Mouse (Mus musculus) hindbrain, embryonic 11.5 days (tissue): ENCODE data around the gene Olfr1417. TPM values are rescaled to one million over a fixed set of nuclear protein-coding genes. Genes with fewer than 3 reads are reported as not detected.

Source experiments
- ATAC-seq: fragments of 200-750 bp; cut with Nextera tagmentation; 2 replicates; pipeline ENCODE4 v1.8.0; 2017; ENCODE audit warnings: mild to moderate bottlenecking, moderate TSS enrichment, moderate library complexity; ENCODE audit not compliant: low FRiP score
- DNase-seq: peaks from one replicate; pipeline ENCODE4 v3.0.0-alpha.2; 2015; ENCODE audit warnings: low spot score
- H3K27ac ChIP-seq: fragments of 300-500 bp; sonication (generic); 2 replicates; pipeline ENCODE4 v1.5.1; 2014; ENCODE audit warnings: mild to moderate bottlenecking, low read depth, low read length
- H3K27me3 ChIP-seq: fragments of 300-500 bp; sonication (generic); 2 replicates; pipeline ENCODE4 v1.6.1; 2014; ENCODE audit warnings: mild to moderate bottlenecking, low read length, moderate library complexity, mixed read lengths; ENCODE audit not compliant: control insufficient read depth, insufficient read depth
- H3K36me3 ChIP-seq: fragments of 300-500 bp; sonication (generic); 2 replicates; pipeline ENCODE4 v1.6.1; 2014; ENCODE audit warnings: mild to moderate bottlenecking, low read length, moderate library complexity, mixed read lengths; ENCODE audit not compliant: control insufficient read depth, insufficient read depth
- H3K4me1 ChIP-seq: fragments of 300-500 bp; sonication (generic); replicated peaks from 2 replicates; pipeline ENCODE4 v1.6.1; 2014; ENCODE audit warnings: low read length, mixed read lengths; ENCODE audit not compliant: control insufficient read depth, insufficient read depth
- H3K4me2 ChIP-seq: fragments of 300-500 bp; sonication (generic); replicated peaks from 2 replicates; pipeline ENCODE4 v1.6.1; 2014; ENCODE audit warnings: mild to moderate bottlenecking, low read depth, low read length
- H3K4me3 ChIP-seq: fragments of 300-500 bp; sonication (generic); 2 replicates; pipeline ENCODE4 v1.5.1; 2014; ENCODE audit warnings: low read depth, low read length
- H3K9ac ChIP-seq: fragments of 300-500 bp; sonication (generic); 2 replicates; pipeline ENCODE4 v1.6.1; 2014; ENCODE audit warnings: low read depth, low read length
- H3K9me3 ChIP-seq: fragments of 300-500 bp; sonication (generic); 2 replicates; pipeline ENCODE4 v1.6.1; 2016; ENCODE audit warnings: low read length; ENCODE audit not compliant: control insufficient read depth
- WGBS: fragments of 180-500 bp; shearing (Covaris S2); extraction: QIAGEN DNeasy Blood & Tissue Kit; methylation state at CpG from one replicate; pipeline ENCODE4 v1.1.7; 2014; 5-methylcytosine and 5-hydroxymethylcytosine counted together
- polyA plus RNA-seq: library from polyadenylated mRNA; unstranded; fragments of >200 nt; fragmentation: Nextera tagmentation; extraction: Ambion mirVana; gene quantifications from 2 replicates; pipeline ENCODE4 v1.2.1, GENCODE M21; 2014

Olfr1417 gene
- polyA plus RNA-seq, 1 experiment from 2014 or later: 0.12 TPM

- no peaks in the 10 kb centered on the region for H3K27me3 ChIP-seq
- H3K27ac ChIP-seq: no peak overlapping the region
- no peaks in the 10 kb centered on the region for H3K4me1 ChIP-seq
- no peaks in the 10 kb centered on the region for H3K36me3 ChIP-seq
- no peak overlapping the region for H3K4me3 ChIP-seq
- no peaks in the 10 kb centered on the region for H3K9me3 ChIP-seq
- WGBS: 91% methylated on average over 4 of the region's 4 CpGs
- no peak overlapping the region for H3K4me2 ChIP-seq
- ATAC-seq (no peak), DNase-seq (no peak)
- H3K9ac ChIP-seq: no peak overlapping the region
Observed at GRCm38 (mm10) chr19:11846333-11846732, 7.3 kb upstream of the Olfr1417 start.

- 26% methylated on average over 4 of the region's 4 CpGs for WGBS
- no peak overlapping the region for H3K27ac ChIP-seq
- H3K9me3 ChIP-seq: no peaks in the 10 kb centered on the region
- H3K4me3 ChIP-seq: no peak overlapping the region
- no peak for DNase-seq
- ATAC-seq: no peak
- H3K9ac ChIP-seq: no peak overlapping the region
- H3K36me3 ChIP-seq: no peaks in the 10 kb centered on the region
- H3K27me3 ChIP-seq: peaks cover 17% of the 10 kb centered on the region
- H3K4me1 ChIP-seq: no peaks in the 10 kb centered on the region
- no peak overlapping the region for H3K4me2 ChIP-seq
Observed at GRCm38 (mm10) chr19:11823346-11824065, 15.5 kb downstream of the Olfr1417 start.

GRCm38 (mm10) chr19:11820211-11820610 lies 18.8 kb downstream of the Olfr1417 start:
- no peaks in the 10 kb centered on the region for H3K4me1 ChIP-seq
- no peaks in the 10 kb centered on the region for H3K36me3 ChIP-seq
- DNase-seq: no peak
- no peak overlapping the region for H3K4me3 ChIP-seq
- H3K9me3 ChIP-seq: no peaks in the 10 kb centered on the region
- H3K4me2 ChIP-seq: peak overlapping the region; percentile 98
- 0 out of 2 replicates have a peak, but pooled peaks have one; percentile 41 for ATAC-seq
- no peak overlapping the region for H3K9ac ChIP-seq
- peaks cover 36% of the 10 kb centered on the region for H3K27me3 ChIP-seq
- 42% methylated on average over 6 of the region's 6 CpGs for WGBS
- no peak overlapping the region for H3K27ac ChIP-seq

- H3K9ac ChIP-seq: no peak overlapping the region
- ATAC-seq (peak; percentile 87), DNase-seq (peak; percentile 92)
- H3K27ac ChIP-seq: no peak overlapping the region
- H3K9me3 ChIP-seq: no peaks in the 10 kb centered on the region
- no peaks in the 10 kb centered on the region for H3K4me1 ChIP-seq
- H3K36me3 ChIP-seq: no peaks in the 10 kb centered on the region
- H3K4me3 ChIP-seq: peak overlapping the region; percentile 61
- peak overlapping the region; percentile 98 for H3K4me2 ChIP-seq
- peaks cover 36% of the 10 kb centered on the region for H3K27me3 ChIP-seq
- 2% methylated on average over 15 of the region's 15 CpGs for WGBS
Observed at GRCm38 (mm10) chr19:11819800-11820199, 19.2 kb downstream of the Olfr1417 start.

- under 1% methylated on average over 20 of the region's 20 CpGs for WGBS
- ATAC-seq: no peak
Observed at GRCm38 (mm10) chr19:11819143-11819700, 19.8 kb downstream of the Olfr1417 start, which contains the start of gene Stx3. Gene Stx3 (minus strand): TSS chr19:11819403.

GRCm38 (mm10) chr19:11818199-11819142 lies 20.5 kb downstream of the Olfr1417 start:
- peak overlapping the region; percentile 98 for H3K4me2 ChIP-seq
- H3K27me3 ChIP-seq: peaks cover 36% of the 10 kb centered on the region
- ATAC-seq (peak; percentile 70), DNase-seq (peak; percentile 64)
- no peak overlapping the region for H3K27ac ChIP-seq
- H3K4me3 ChIP-seq: peak overlapping the region; percentile 61
- H3K36me3 ChIP-seq: no peaks in the 10 kb centered on the region
- WGBS: under 1% methylated on average over 51 of the region's 83 CpGs
- H3K4me1 ChIP-seq: no peaks in the 10 kb centered on the region
- peak overlapping the region; percentile 58 for H3K9ac ChIP-seq
- H3K9me3 ChIP-seq: no peaks in the 10 kb centered on the region

More at GRCm38 (mm10) chr19:11819143-11819700, 19.8 kb downstream of the Olfr1417 start, which contains the start of gene Stx3:
- Histone ChIP-seq H3K9me3 (no peaks in the 10 kb centered on the region), H3K36me3 (no peaks in the 10 kb centered on the region), H3K4me1 (no peaks in the 10 kb centered on the region), H3K4me2 (peak within 1 kb of the TSS; percentile 98), H3K27me3 (peaks cover 36% of the 10 kb centered on the region), H3K27ac (no peak within 1 kb of the TSS), H3K4me3 (peak within 1 kb of the TSS; percentile 61), H3K9ac (peak within 1 kb of the TSS; percentile 58)
- DNase-seq: peak; percentile 46

GRCm38 (mm10) chr19:11817586-11817985 lies 21.4 kb downstream of the Olfr1417 start:
- peak; percentile 20 for DNase-seq
- 11% methylated on average over 5 of the region's 5 CpGs for WGBS
- no peak overlapping the region for H3K9ac ChIP-seq

GRCm38 (mm10) chr19:11816706-11817105 lies 22.3 kb downstream of the Olfr1417 start:
- ATAC-seq: no peak

More at GRCm38 (mm10) chr19:11817586-11817985, 21.4 kb downstream of the Olfr1417 start:
- ATAC-seq: no peak
- Histone ChIP-seq H3K36me3 (no peaks in the 10 kb centered on the region), H3K27me3 (peaks cover 36% of the 10 kb centered on the region), H3K9me3 (no peaks in the 10 kb centered on the region), H3K4me2 (no peak overlapping the region), H3K4me1 (no peaks in the 10 kb centered on the region), H3K27ac (no peak overlapping the region), H3K4me3 (no peak overlapping the region; the same call in 1 of the 2 replicates)

More at GRCm38 (mm10) chr19:11816706-11817105, 22.3 kb downstream of the Olfr1417 start:
- DNase-seq: no peak
- H3K4me1 ChIP-seq: no peaks in the 10 kb centered on the region
- H3K27me3 ChIP-seq: peaks cover 36% of the 10 kb centered on the region
- WGBS: 48% methylated on average over 6 of the region's 6 CpGs
- H3K9me3 ChIP-seq: no peaks in the 10 kb centered on the region
- H3K4me3 ChIP-seq: no peak overlapping the region
- H3K27ac ChIP-seq: no peak overlapping the region
- H3K4me2 ChIP-seq: no peak overlapping the region
- no peak overlapping the region for H3K9ac ChIP-seq
- H3K36me3 ChIP-seq: no peaks in the 10 kb centered on the region
